Mouse (Mus musculus) liver, adult (tissue): Measurements from ENCODE around the gene 2610028H24Rik.

Experiments
- GATA4 ChIP-seq: IDR thresholded peaks from 2 replicates; pipeline ENCODE4 v1.6.1; 2014; ENCODE audit warnings: mild to moderate bottlenecking, low read length; ENCODE audit not compliant: insufficient replicate concordance

The 2610028H24Rik gene

DNA sequence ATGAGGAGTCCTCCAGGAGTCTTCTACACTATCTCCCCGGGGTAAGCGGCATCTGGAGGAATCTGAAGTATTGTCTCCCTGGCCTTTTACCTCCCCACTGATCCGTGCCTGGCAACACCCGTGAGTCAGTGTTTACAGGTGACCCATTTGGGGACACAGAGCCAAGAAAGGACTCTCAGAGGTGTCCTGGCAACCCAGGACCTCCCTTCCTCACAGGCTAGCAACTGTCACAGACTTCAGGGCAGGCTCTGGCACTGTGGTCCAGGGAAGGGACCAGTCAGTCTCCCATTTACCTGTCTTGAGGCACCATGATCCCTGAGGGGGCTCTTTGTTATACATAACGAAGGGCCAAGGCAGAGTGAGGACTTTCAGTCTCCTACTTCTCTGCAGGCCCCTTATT, at the start of gene 2610028H24Rik:
Gene 2610028H24Rik, plus strand, starts transcription at position 231 of the 400 bp plus-strand sequence.
- TF ChIP-seq GATA4 = no peak

DNA sequence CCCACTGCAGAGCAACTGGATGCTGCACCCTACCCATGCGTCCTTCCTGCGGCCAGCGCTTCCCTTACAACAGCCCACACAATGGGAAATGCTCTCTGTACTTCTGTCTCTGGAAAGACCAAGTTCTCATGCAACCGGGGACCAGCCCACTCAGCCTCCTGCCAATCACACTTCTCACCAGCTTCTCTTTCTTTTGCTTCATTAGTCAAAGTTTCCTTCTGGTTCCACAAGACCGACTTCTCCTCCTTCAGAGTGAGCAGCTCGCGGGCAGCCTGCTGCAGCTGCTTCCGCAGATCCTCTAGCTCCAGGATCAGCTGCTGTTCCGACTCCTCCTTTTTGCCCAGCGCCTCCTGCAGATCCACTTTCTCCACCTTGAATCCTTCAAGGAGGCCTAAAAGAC, 40.4 kb upstream of the 2610028H24Rik start:
- no peak for TF ChIP-seq GATA4

DNA sequence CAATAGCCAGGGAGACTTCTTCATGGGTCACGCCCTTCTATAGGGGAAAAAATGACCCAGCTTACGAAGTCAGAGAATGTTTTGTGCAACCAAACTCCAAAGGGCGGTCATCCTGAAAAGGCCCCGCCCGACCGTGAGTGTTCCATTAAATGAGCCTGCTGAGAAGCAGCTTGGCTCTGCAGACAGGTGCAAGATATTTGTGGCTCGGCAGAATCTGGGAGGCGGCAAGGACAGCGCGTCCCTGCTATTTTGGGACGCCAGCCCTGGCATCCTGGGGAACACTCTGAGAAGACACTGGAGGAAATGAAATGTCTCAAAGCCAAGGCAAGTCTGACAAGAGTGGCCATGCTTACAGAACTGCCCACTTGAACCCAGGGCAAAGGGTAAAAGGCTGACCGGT, 32.1 kb upstream of the 2610028H24Rik start:
- TF ChIP-seq GATA4 = no peak

DNA sequence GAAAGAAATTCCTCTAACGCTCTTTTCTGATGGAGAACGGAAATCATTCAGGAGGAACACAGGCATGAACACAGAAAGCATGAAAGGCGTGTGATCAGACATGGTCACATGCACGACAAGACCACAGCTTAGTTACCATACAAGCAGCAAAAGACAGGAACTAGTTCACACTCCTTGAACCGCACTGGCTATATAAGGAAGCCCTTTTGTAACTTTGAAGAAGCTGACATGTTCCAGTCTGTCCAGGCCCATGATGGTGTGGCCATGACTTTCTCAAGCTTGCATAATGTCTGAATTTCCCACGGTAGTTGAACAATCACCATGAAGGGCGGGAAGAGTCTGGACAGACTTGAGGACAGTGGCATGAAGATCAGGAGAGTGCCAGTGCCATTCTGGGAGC, 23.2 kb upstream of the 2610028H24Rik start:
- no peak for TF ChIP-seq GATA4

DNA sequence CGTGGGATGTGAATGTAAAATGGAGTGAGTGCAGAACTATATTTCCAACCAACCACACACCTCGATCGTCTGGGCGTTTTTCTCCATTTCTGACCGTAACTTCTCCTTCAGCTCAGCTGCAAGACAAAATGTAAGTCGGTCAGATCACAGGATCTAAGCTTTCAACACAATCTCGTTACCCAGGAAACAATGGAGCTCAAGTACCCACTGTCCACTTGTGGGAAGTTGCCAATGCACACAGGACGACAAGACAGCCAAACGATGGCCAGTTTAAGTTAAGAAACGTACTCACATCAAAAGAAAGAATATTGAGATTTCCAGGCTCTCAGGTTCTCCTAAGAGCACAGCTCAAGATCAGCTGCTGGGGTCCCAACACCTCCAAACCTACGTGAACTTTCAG, 15.0 kb upstream of the 2610028H24Rik start:
- no peak for TF ChIP-seq GATA4

DNA sequence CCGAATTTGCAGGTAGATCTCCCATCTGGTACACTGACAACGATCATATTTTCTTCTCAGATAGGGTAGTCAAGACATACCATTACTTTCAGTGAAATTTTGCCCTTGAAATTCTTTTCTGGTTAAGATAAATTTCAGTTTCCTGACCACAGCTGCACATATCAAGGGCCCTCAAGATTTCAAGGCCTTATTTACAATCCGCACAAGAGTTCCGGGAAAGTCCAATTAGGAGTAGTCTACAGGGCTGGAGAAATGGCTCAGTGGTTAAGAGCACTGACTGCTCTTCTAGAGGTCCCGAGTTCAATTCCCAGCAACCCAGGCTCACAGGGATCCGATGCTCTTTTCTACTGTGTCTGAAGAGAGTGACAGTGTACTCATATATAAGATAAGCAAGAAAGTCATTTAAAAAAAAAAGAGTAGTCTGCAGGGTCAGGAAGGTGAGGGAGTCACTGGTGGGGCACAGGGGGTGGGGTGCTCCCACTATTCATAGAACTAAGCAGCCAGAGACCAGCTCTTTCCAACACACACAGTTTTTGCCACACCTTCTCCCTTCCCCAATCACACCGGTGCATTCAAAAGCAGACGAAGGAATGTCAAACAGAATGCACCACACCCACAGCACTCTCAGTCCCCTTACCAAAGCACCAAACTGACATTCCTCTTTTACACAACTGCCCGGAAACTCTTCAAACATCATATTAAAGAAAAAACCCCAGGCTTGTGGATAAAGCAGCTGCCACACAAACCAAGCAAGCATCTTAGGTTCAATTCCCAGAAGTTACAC, 9.6 kb upstream of the 2610028H24Rik start:
- no peak for TF ChIP-seq GATA4

DNA sequence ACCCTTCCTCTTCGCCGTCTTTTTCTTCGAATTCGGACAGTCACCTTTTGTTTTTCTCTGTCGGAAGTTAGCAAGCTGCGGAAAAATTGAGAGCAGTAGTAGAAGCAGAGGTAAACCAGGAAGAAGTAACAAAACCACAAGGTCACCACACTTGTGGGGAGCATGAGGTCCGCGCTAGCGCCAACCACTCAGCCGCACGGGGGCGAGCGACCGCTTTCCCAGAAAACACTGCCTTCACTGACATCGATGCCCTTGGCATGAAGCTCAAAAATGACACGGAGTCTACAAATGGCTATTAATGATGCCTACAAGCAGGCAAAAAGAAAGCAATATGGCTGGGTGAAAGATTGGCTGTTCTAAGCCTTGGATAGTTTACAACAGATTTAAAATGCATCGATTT, 8.6 kb upstream of the 2610028H24Rik start, which contains the start of gene AC141477.1:
Gene AC141477.1, minus strand, starts transcription at position 164 of the 400 bp plus-strand sequence.
- TF ChIP-seq GATA4 = no peak

DNA sequence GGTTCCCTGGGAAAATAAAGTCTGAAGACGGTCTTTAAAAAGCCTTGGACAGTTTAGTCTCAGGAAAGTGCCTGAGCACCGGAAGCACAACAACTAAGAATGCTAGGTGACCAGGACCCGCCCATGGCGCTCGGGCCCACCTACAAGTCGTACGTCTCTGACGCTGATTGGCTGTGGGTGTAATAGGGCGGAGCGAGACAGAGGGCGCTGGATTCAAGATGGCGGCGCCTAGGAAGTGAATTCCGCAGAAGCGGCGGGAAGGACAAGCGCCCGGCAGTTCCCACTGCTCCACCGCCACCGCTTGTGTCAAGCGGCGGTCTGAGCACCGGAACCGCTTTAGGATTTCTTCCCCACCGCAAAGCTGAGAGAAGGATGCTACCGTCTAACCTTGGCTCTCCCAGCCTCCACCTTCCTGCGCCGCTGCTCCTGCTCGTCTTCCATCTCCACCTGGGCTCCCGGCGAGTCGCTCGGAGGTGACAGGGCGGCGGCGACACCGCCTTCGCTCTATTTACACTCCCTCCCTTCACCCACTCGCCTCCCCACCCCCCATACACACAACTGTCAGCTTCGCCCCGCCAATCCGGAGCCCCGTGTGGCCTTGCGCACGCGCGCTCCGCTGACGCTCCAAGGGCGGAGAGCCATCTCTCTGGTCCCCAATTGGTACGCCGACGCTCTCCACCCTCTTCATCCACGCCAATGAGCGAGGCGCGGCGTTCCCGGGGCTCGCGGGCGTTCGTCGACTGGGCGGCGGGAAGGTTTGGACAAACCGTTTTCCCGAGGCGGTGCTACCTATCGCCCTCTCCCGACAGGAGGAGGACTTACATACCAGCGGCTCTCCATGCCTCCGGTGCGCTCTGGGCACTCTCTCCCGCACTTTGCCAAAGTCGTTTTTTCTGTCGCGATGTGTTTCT, 6.4 kb upstream of the 2610028H24Rik start, which contains the start of gene Pcnt:
Gene Pcnt, minus strand, starts transcription at position 609 of the 911 bp plus-strand sequence.
- no peak for TF ChIP-seq GATA4

DNA sequence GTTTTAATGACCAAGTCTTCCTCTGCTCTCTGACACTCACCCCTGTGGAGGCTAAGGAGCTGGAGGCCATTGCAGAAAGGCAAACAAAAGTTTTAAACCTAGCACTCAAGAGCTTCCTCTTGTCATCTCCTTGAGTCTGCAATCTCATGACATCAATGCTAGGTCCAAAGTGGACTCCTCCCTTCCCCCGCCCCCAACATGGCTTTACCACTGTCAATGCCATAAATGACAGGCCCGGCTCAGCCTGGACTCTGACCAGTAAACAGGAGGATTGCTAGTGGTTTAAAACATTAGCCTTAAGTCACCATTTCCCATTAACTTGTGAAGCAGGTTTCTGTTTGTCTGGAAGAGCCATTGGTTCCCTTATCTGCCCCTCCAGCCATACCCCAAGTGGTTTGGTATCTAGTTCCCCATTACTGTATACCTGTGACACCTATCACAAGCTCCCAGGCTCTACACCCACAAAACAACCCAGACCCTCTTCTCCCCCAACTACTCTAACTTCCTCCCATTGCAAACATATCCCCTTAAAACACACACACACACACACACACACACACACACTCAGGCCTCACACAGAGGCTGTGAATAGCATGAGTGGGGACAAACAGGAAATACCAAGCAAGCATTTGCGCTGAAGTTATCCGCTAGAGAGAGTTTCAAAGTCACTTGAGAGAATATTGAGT, 2.7 kb upstream of the 2610028H24Rik start:
- no peak for TF ChIP-seq GATA4

DNA sequence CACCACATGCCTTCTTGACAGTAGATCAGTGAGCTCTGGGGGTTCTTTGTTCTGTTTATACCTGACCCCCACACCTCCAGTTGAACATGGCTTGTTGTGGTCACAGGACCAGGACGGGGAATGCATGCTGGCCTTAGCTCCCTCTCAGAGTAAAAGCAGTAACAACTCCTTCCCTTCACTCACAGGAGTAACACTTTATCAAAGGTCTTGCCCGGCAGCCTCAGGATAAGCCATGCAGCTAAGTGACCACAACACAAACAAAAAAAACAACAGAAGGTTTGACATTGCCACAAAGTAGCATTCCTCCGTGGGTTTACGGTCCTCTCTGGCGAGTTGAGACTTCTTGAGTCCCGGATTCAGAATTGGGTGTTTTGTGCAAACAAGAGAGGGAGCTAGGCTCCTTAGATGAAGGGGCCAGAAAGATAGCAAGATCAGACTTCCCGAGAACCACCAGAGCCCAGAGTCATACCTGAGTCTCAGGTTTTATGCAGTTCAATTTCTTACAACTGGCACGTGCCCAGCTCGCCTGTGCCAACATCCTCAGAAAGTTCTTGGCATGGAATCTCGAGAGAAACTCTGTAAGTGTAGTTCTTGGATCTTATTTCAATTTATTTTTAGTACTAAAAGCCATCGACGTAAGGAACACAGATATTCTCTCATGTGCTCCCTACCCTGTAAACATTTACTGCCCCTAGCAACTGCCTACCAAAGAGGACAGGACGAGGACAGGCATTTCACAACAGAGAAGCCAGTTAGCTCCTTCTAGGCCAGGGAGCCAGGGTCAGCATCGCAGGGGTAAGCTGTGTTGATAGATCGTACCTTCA, 1.3 kb upstream of the 2610028H24Rik start:
- no peak for TF ChIP-seq GATA4

DNA sequence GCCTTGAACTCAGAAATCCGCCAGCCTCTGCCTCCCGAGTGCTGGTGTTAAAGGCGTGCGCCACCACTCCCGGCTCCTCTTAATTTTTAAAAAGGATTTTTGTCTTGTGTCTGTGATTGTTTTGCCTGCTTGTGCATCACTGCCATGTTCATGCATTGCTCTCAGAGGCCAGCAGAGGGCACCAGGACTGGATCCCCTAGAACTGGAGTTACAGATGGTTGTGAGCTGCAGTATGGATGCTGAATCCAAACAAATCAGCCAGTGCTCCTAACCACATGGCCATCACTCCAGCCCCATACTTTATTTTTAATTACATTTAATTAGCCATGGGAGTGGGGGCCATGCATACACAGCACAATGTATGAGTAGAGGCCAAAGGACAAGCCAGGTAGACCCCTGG, 6.4 kb downstream of the 2610028H24Rik start:
- TF ChIP-seq GATA4 = no peak

DNA sequence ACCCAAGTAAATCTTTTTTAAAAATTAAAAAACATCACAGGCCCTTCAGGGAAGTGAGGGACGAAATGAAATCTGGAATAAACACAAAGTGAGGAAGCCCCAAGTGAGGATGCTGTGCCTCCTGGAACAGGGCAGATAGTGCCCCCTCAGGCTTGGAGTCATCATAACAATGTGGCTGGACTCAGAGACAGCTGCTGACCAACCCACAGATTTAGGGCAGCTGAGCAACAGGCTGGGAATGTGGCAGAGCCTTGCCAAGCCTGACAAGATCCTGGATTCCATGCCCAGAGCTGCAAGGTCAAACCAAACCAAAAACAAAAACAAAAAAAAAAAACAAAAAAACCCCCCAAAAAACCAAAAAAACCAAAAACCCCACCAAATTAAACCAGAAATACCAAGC, 12.4 kb downstream of the 2610028H24Rik start:
- TF ChIP-seq GATA4 = no peak

DNA sequence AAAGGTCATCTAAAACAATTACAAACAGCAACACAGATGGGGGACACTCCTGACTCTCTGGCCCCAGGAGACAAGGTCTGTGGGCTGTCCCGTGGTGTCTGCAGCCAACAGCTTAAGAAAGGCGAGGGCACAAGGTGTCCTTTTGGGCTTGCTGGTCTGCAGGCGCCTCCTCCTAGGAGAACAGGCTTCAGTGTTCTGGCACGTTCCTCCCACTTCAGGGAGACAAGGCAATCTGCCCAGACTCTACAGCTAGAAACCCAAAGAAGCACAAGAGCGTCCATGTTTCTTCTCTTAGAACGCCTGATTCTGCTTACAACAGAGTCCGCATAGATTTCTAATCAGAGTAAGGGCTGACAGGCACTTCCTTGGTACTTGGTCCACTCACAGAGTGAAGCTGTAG, 13.4 kb downstream of the 2610028H24Rik start:
- no peak for TF ChIP-seq GATA4

DNA sequence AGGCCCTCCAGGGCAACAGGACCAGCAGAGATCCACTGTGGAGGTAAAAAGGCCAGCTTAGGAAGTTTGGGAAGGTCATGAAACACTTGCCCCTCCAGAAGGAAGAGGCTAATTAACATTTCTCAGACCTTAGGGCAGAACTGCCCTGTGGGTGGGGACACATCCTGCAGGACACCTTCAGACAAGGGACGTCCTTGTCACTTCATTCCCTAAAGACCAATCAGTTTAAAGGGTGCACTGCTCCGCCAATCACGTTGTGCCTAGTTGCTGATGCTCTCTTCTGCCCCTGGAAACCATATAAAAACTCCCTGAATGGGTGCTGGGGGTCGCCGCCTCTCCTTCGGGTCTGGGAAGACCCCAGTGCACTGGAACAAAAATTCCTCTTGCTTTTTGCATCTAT, 13.8 kb downstream of the 2610028H24Rik start:
- TF ChIP-seq GATA4 = no peak
